Mouse (Mus musculus) intestine, postnatal 0 days (tissue): ENCODE measurements at regions not wholly inside any gene's neighbourhood (a gene's known extent, or its start where the extent isn't known, plus 50 kb on each side); places are given as distances from the start of the nearest gene placed in this dataset.

Experiments used
- ATAC-seq: fragments of 200-750 bp; cut with Nextera tagmentation; 2 replicates; pipeline ENCODE4 v1.8.0; 2017; ENCODE audit warnings: mild to moderate bottlenecking, moderate TSS enrichment, moderate library complexity
- H3K27ac ChIP-seq: fragments of 300-500 bp; sonication (generic); 2 replicates; pipeline ENCODE4 v1.5.1; 2014; ENCODE audit warnings: mild to moderate bottlenecking, low read depth, low read length, moderate library complexity
- H3K27me3 ChIP-seq: fragments of 300-500 bp; sonication (generic); replicated peaks from 2 replicates; pipeline ENCODE4 v1.6.1; 2014; ENCODE audit warnings: low read length, mixed read lengths; ENCODE audit not compliant: control insufficient read depth, insufficient read depth
- H3K36me3 ChIP-seq: fragments of 300-500 bp; sonication (generic); 2 replicates; pipeline ENCODE4 v1.6.1; 2014; ENCODE audit warnings: mild to moderate bottlenecking, moderate library complexity; ENCODE audit not compliant: control insufficient read depth, insufficient read depth
- H3K4me1 ChIP-seq: fragments of 300-500 bp; sonication (generic); replicated peaks from 2 replicates; pipeline ENCODE4 v1.6.1; 2014; ENCODE audit warnings: antibody characterized with exemption, low read length, mixed read lengths; ENCODE audit not compliant: control insufficient read depth, insufficient read depth
- H3K4me2 ChIP-seq: fragments of 300-500 bp; sonication (generic); replicated peaks from 2 replicates; pipeline ENCODE4 v1.6.1; 2014; ENCODE audit warnings: low read depth, mild to moderate bottlenecking, moderate library complexity
- H3K4me3 ChIP-seq: fragments of 300-500 bp; sonication (generic); 2 replicates; pipeline ENCODE4 v1.5.1; 2014; ENCODE audit warnings: low read depth, low read length
- H3K9ac ChIP-seq: fragments of 300-500 bp; sonication (generic); 2 replicates; pipeline ENCODE4 v1.6.1; 2014; ENCODE audit warnings: mild to moderate bottlenecking, low read depth, low read length
- H3K9me3 ChIP-seq: fragments of 300-500 bp; sonication (generic); 2 replicates; pipeline ENCODE4 v1.6.1; 2016; ENCODE audit warnings: mixed run types; ENCODE audit not compliant: control insufficient read depth
- CTCF ChIP-seq: sonication (generic); IDR thresholded peaks from 2 replicates; pipeline ENCODE4 v1.5.1; 2016; ENCODE audit warnings: low read depth, mild to moderate bottlenecking, control low read depth, antibody characterized with exemption, moderate library complexity
- WGBS: fragments of 180-500 bp; shearing (Covaris S2); extraction: QIAGEN DNeasy Blood & Tissue Kit; methylation state at CpG from one replicate; pipeline ENCODE4 v1.1.7; 2014; 5-methylcytosine and 5-hydroxymethylcytosine counted together

DNA sequence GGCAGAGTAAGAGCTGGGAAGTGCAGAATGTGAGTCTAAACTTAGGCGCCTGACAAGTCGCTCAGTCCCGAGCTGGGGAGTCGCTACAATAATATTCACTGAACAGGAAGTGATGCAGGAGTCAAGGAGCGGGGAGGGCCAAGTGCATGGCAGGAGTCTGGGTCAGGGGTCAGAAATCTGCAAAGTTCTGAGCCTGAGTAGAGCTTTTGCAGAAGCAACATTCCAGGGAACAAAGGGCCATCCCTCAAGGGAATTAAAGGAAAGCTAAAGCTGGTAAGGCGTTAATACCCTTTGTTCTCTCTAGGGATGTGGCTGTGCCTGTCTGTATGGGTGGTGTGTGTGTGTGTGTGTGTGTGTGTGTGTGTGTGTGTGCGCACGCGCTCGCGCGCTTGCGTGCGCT, 52.7 kb upstream of the Gm9887 start:
- no peaks in the 10 kb centered on the region for H3K4me1 ChIP-seq
- no peak overlapping the region for H3K4me3 ChIP-seq
- peak; percentile 6; the same call in 1 of the 2 replicates for ATAC-seq
- TF ChIP-seq CTCF: no peak
- no peaks in the 10 kb centered on the region for H3K36me3 ChIP-seq
- H3K27me3 ChIP-seq: no peaks in the 10 kb centered on the region
- no peak overlapping the region for H3K27ac ChIP-seq
- H3K4me2 ChIP-seq: no peak overlapping the region
- H3K9ac ChIP-seq: no peak overlapping the region
- no peaks in the 10 kb centered on the region for H3K9me3 ChIP-seq
- 65% methylated on average over 14 of the region's 14 CpGs for WGBS
